Mouse (Mus musculus) megakaryocyte-erythroid progenitor cell, adult 5-6 weeks (primary cell): ENCODE data around the gene Tbc1d16. TPM values are rescaled to one million over a fixed set of nuclear protein-coding genes. Genes with fewer than 3 reads are reported as not detected.
"Not testable (repeated sequence)": the region's sequence is repeated elsewhere in the genome, so short reads cannot be mapped to it uniquely, and the experiment has no call there.

ENCODE experiments used
- ATAC-seq: replicated peaks from 2 replicates; pipeline ENCODE4 v1.8.0; 2016; ENCODE audit warnings: mild to moderate bottlenecking, inconsistent platforms; ENCODE audit not compliant: severe bottlenecking, poor library complexity, low FRiP score, low TSS enrichment
- total RNA-seq, 2 experiments: library from RNA; stranded (forward) in 1 of 2; stranded (reverse) in 1 of 2; fragments of 200-1000, 215-1000 nt in 1 of 2; fragments of >200 nt in 1 of 2; fragmentation: Nextera tagmentation in 1 of 2; gene quantifications; 2 replicates each; pipeline ENCODE4 v1.2.3; 2014 to 2017

The Tbc1d16 gene
- total RNA-seq, 2 experiments from 2014 or later = 0.61 to 1.2 TPM

GRCm38 (mm10) chr11:119100355-119100754, 127.9 kb downstream of the Tbc1d16 start:
- not testable (repeated sequence) for ATAC-seq

- ATAC-seq = no peak
These were observed 130.1 kb downstream of the Tbc1d16 start for GRCm38 (mm10) chr11:119098202-119098601.

- ATAC-seq = no peak
These were observed 132.9 kb downstream of the Tbc1d16 start for GRCm38 (mm10) chr11:119095441-119095840.

GRCm38 (mm10) chr11:119093322-119093721, 135.0 kb downstream of the Tbc1d16 start:
- ATAC-seq = no peak

Other genes starting within 250 kb of the Tbc1d16 start
- gene Enpp7, start 240.3 kb downstream of the Tbc1d16 start, total RNA-seq (2014; fragmentation: Nextera tagmentation) = not detected in 2 replicates
- gene Enpp7, start 240.3 kb downstream of the Tbc1d16 start, total RNA-seq (2017) = not detected in 2 replicates
- 9.7 and 10.4 TPM in 2 replicates for gene Cbx2, start 205.5 kb downstream of the Tbc1d16 start, total RNA-seq (2014; fragmentation: Nextera tagmentation)
- 6.2 and 6.4 TPM in 2 replicates for gene Cbx2, start 205.5 kb downstream of the Tbc1d16 start, total RNA-seq (2017)
- gene Cbx8, start 187.5 kb downstream of the Tbc1d16 start, total RNA-seq (2014; fragmentation: Nextera tagmentation) = 1.3 and 2.2 TPM in 2 replicates
- gene Cbx8, start 187.5 kb downstream of the Tbc1d16 start, total RNA-seq (2017) = 0.70 and 1.2 TPM in 2 replicates
- gene Cbx4, start 142.3 kb downstream of the Tbc1d16 start, total RNA-seq (2014; fragmentation: Nextera tagmentation) = 5.2 and 5.4 TPM in 2 replicates
- 3.9 and 11.6 TPM in 2 replicates for gene Cbx4, start 142.3 kb downstream of the Tbc1d16 start, total RNA-seq (2017)
- gene Ccdc40, start 73 bp upstream of the Tbc1d16 start, total RNA-seq (2014; fragmentation: Nextera tagmentation) = 6.4 and 8.6 TPM in 2 replicates
- gene Ccdc40, start 73 bp upstream of the Tbc1d16 start, total RNA-seq (2017) = 4.3 and 13.1 TPM in 2 replicates
- 33.7 and 44.1 TPM in 2 replicates for gene Gaa, start 39.4 kb upstream of the Tbc1d16 start, total RNA-seq (2014; fragmentation: Nextera tagmentation)
- gene Gaa, start 39.4 kb upstream of the Tbc1d16 start, total RNA-seq (2017) = 22.6 and 34.2 TPM in 2 replicates
- gene Eif4a3, start 71.6 kb upstream of the Tbc1d16 start, total RNA-seq (2014; fragmentation: Nextera tagmentation) = 294 and 360 TPM in 2 replicates
- 206 and 229 TPM in 2 replicates for gene Eif4a3, start 71.6 kb upstream of the Tbc1d16 start, total RNA-seq (2017)
- not detected in 2 replicates for gene Card14, start 79.3 kb upstream of the Tbc1d16 start, total RNA-seq (2014; fragmentation: Nextera tagmentation)
- not detected in 2 replicates for gene Card14, start 79.3 kb upstream of the Tbc1d16 start, total RNA-seq (2017)
- 6.3 and 11.9 TPM in 2 replicates for gene Sgsh, start 127.0 kb upstream of the Tbc1d16 start, total RNA-seq (2014; fragmentation: Nextera tagmentation)
- gene Sgsh, start 127.0 kb upstream of the Tbc1d16 start, total RNA-seq (2017) = 3.6 and 5.1 TPM in 2 replicates
- gene Slc26a11, start 127.1 kb upstream of the Tbc1d16 start, total RNA-seq (2014; fragmentation: Nextera tagmentation) = 1.7 and 4.4 TPM in 2 replicates
- gene Slc26a11, start 127.1 kb upstream of the Tbc1d16 start, total RNA-seq (2017) = 0.65 and 1.5 TPM in 2 replicates
- 87.9 and 107 TPM in 2 replicates for gene Rnf213, start 164.6 kb upstream of the Tbc1d16 start, total RNA-seq (2014; fragmentation: Nextera tagmentation)
- gene Rnf213, start 164.6 kb upstream of the Tbc1d16 start, total RNA-seq (2017) = 69.3 and 77.1 TPM in 2 replicates